Mouse (Mus musculus) liver, postnatal 0 days (tissue): ENCODE measurements around the gene Opn3. TPM values are rescaled to one million over a fixed set of nuclear protein-coding genes. Genes with fewer than 3 reads are reported as not detected.

ENCODE experiments used
- ATAC-seq: fragments of 200-750 bp; cut with Nextera tagmentation; 2 replicates; pipeline ENCODE4 v1.8.0; 2017; ENCODE audit warnings: mild to moderate bottlenecking, moderate library complexity
- DNase-seq: peaks from one replicate; pipeline ENCODE4 v3.0.0-alpha.2; 2016
- H3K27ac ChIP-seq: fragments of 300-500 bp; sonication (generic); 2 replicates; pipeline ENCODE4 v1.5.1; 2014; ENCODE audit warnings: antibody characterized with exemption, moderate library complexity, mild to moderate bottlenecking, low read depth
- H3K27me3 ChIP-seq: fragments of 300-500 bp; sonication (generic); 2 replicates; pipeline ENCODE4 v1.6.1; 2014; ENCODE audit warnings: low read length, control low read depth, mixed read lengths; ENCODE audit not compliant: insufficient read depth
- H3K36me3 ChIP-seq: fragments of 300-500 bp; sonication (generic); replicated peaks from 2 replicates; pipeline ENCODE4 v1.6.1; 2014; ENCODE audit warnings: mild to moderate bottlenecking, control low read depth, low read length, moderate library complexity, mixed read lengths; ENCODE audit not compliant: insufficient read depth
- H3K4me1 ChIP-seq: fragments of 300-500 bp; sonication (generic); 2 replicates; pipeline ENCODE4 v1.6.1; 2014; ENCODE audit warnings: antibody characterized with exemption, mild to moderate bottlenecking, control low read depth; ENCODE audit not compliant: insufficient read depth
- H3K4me2 ChIP-seq: fragments of 300-500 bp; sonication (generic); 2 replicates; pipeline ENCODE4 v1.6.1; 2014; ENCODE audit warnings: low read depth, mild to moderate bottlenecking, low read length, moderate library complexity, mixed read lengths
- H3K4me3 ChIP-seq: fragments of 300-500 bp; sonication (generic); 2 replicates; pipeline ENCODE4 v1.5.1; 2014; ENCODE audit warnings: low read depth, low read length
- H3K9ac ChIP-seq: fragments of 300-500 bp; sonication (generic); replicated peaks from 2 replicates; pipeline ENCODE4 v1.6.1; 2014; ENCODE audit warnings: mild to moderate bottlenecking, moderate library complexity
- H3K9me3 ChIP-seq: fragments of 300-500 bp; sonication (generic); 2 replicates; pipeline ENCODE4 v1.6.1; 2016; ENCODE audit warnings: mild to moderate bottlenecking, control low read depth, low read length, mixed read lengths
- CTCF ChIP-seq: sonication (generic); IDR thresholded peaks from 2 replicates; pipeline ENCODE4 v1.5.1; 2016; ENCODE audit warnings: antibody characterized with exemption, low read depth
- EP300 ChIP-seq: IDR thresholded peaks from 2 replicates; pipeline ENCODE4 v1.6.1; 2016; ENCODE audit warnings: antibody characterized with exemption, low read depth, mild to moderate bottlenecking
- WGBS: fragments of 180-500 bp; shearing (Covaris S2); extraction: QIAGEN DNeasy Blood & Tissue Kit; methylation state at CpG from one replicate; pipeline ENCODE4 v1.1.7; 2014; ENCODE audit not compliant: insufficient replicate concordance; 5-methylcytosine and 5-hydroxymethylcytosine counted together
- polyA plus RNA-seq: library from polyadenylated mRNA; unstranded; fragments of >200 nt; fragmentation: Nextera tagmentation; extraction: Ambion mirVana; gene quantifications from 2 replicates; pipeline ENCODE4 v1.2.1, GENCODE M21; 2015

Opn3 gene
- polyA plus RNA-seq, 1 experiment from 2014 or later = 1.6 TPM

- 78% methylated on average over 13 of the region's 13 CpGs for WGBS
- Histone ChIP-seq H3K27me3 (no peaks in the 10 kb centered on the region), H3K4me1 (peaks cover 8% of the 10 kb centered on the region), H3K36me3 (peaks cover 30% of the 10 kb centered on the region), H3K4me3 (no peak within 1 kb of the TSS), H3K4me2 (no peak within 1 kb of the TSS), H3K9me3 (no peaks in the 10 kb centered on the region), H3K27ac (no peak within 1 kb of the TSS), H3K9ac (no peak within 1 kb of the TSS)
- DNase-seq (no peak), ATAC-seq (no peak)
- TF ChIP-seq CTCF (no peak), EP300 (no peak)
Observed at GRCm38 (mm10) chr1:175619814-175620431, 72.7 kb downstream of the Opn3 start, which contains the start of gene Kmo. TSS of gene Kmo (plus strand) at chr1:175620381.

GRCm38 (mm10) chr1:175614992-175615391, 77.6 kb downstream of the Opn3 start:
- TF ChIP-seq CTCF = no peak
- TF ChIP-seq EP300 = no peak
- Histone ChIP-seq H3K4me1 (no peaks in the 10 kb centered on the region), H3K4me2 (no peak overlapping the region), H3K27me3 (no peaks in the 10 kb centered on the region), H3K36me3 (peaks cover 69% of the 10 kb centered on the region), H3K4me3 (no peak overlapping the region), H3K9ac (no peak overlapping the region), H3K27ac (no peak overlapping the region), H3K9me3 (no peaks in the 10 kb centered on the region)
- 91% methylated on average over 9 of the region's 9 CpGs for WGBS
- no peak for DNase-seq
- no peak for ATAC-seq

Other genes with a start within 250 kb of the Opn3 start
- gene Rgs7, start 200.3 kb downstream of the Opn3 start, polyA plus RNA-seq = not detected in 2 replicates
- gene Kmo, start 72.4 kb downstream of the Opn3 start, polyA plus RNA-seq = 26.5 and 28.5 TPM in 2 replicates
- 93.3 and 103 TPM in 2 replicates for gene Fh1, start 67.1 kb downstream of the Opn3 start, polyA plus RNA-seq
- 0.52 and 0.66 TPM in 2 replicates for gene Chml, start 125 bp upstream of the Opn3 start, polyA plus RNA-seq
- gene Wdr64, start 5.8 kb upstream of the Opn3 start, polyA plus RNA-seq = not detected in 2 replicates
- 10.8 and 13.6 TPM in 2 replicates for gene Exo1, start 187.8 kb upstream of the Opn3 start, polyA plus RNA-seq
- gene Gm38100, start 227.6 kb upstream of the Opn3 start, polyA plus RNA-seq = not detected in 2 replicates